ENCODE assay signal across 21 mouse cellular contexts in genomic region chr8:115709931-115710330, GRCm38 (mm10). TPM values are rescaled to one million over a fixed set of nuclear protein-coding genes. Genes with fewer than 3 reads are reported as not detected.
DNase-seq lines count a peak whose midpoint lies in the region; ATAC-seq and TF ChIP-seq lines count a peak whose summit lies in the region.
"Had no signal": no experiment of that assay in that cellular context is flagged by ENCODE, and none has a peak within 500 bp of the region (broad histone marks: within the 10 kb centered on the region; RNA-seq: fewer than 3 reads in every experiment).

No protein-coding gene starts in this region.

- H3K27me3 ChIP-seq in limb, embryonic 14.5 days (ENCODE audit: control insufficient read depth, insufficient read depth, low read length): peaks cover 11% of the 10 kb centered on the region; the same call in 1 of the 2 replicates
- H3K27me3 ChIP-seq in limb, embryonic 10.5 days (ENCODE audit: low read depth, poor library complexity, severe bottlenecking): peaks cover 44% of the 10 kb centered on the region
- H3K27me3 ChIP-seq in neural tube, embryonic 15.5 days (replicated peaks): peaks cover 14% of the 10 kb centered on the region

- H3K4me2 ChIP-seq in limb, embryonic 14.5 days (replicated peaks; ENCODE audit: low read depth, low read length, severe bottlenecking): 0 out of 2 replicates have a peak overlapping the region, but pooled peaks have one; percentile 68
- H3K4me2 ChIP-seq in neural tube, embryonic 15.5 days: no peak overlapping the region

- no peak overlapping the region for H3K9ac ChIP-seq in limb, embryonic 14.5 days (ENCODE audit: low read depth, low read length, severe bottlenecking)
- no peak overlapping the region for H3K9ac ChIP-seq in neural tube, embryonic 15.5 days (replicated peaks)
- H3K9ac ChIP-seq: forebrain, embryonic 13.5 days; heart, embryonic 12.5 days; hindbrain, embryonic 15.5 days; limb, embryonic 13.5 days; liver, embryonic 12.5 days; liver, postnatal 0 days; midbrain, embryonic 12.5 days; neural tube, embryonic 13.5 days had no signal

- 55% methylated on average over 8 of the region's 8 CpGs for WGBS in limb, embryonic 14.5 days
- WGBS in limb, embryonic 10.5 days: 63% methylated on average over 8 of the region's 8 CpGs
- 69% methylated on average over 8 of the region's 8 CpGs for WGBS in neural tube, embryonic 15.5 days

- peak; percentile 79 for DNase-seq in heart, adult 11 months
- no peak for DNase-seq in heart, postnatal 14 days
- no peak for DNase-seq in limb, embryonic 14.5 days (ENCODE audit: low spot score)
- DNase-seq in limb, embryonic 10.5 days (ENCODE audit: low spot score): no peak
- peak; percentile 59 to 65 for DNase-seq in kidney, postnatal 25 days
- DNase-seq in right cerebral cortex, postnatal 10 days (ENCODE audit: low spot score in 2 of 2): no peak

- intact Hi-C loops in heart, postnatal 14 days (cut with DNase I): loop anchor here (2.0 to 10.0 kb wide), 10 partner anchors 307 to 1258 kb away; no protein-coding TSS in a partner anchor

- no peak for TF ChIP-seq POLR2A in limb, embryonic 14.5 days (IDR thresholded peaks at IDR 0.05; ENCODE audit: borderline replicate concordance, extremely low read depth, insufficient read depth, insufficient read length)

- H3K9me3 ChIP-seq in limb, embryonic 14.5 days (ENCODE audit: control insufficient read depth, low read length): no peaks in the 10 kb centered on the region
- H3K9me3 ChIP-seq in limb, embryonic 10.5 days (replicated peaks): no peaks in the 10 kb centered on the region
- no peaks in the 10 kb centered on the region for H3K9me3 ChIP-seq in neural tube, embryonic 15.5 days (replicated peaks)
- H3K9me3 ChIP-seq: forebrain, embryonic 13.5 days; heart, embryonic 12.5 days; hindbrain, embryonic 15.5 days; limb, embryonic 13.5 days; liver, embryonic 12.5 days; megakaryocyte, embryonic 14.5 days; midbrain, embryonic 12.5 days; neural tube, embryonic 13.5 days had no signal

- peaks cover 14% of the 10 kb centered on the region for H3K4me1 ChIP-seq in limb, embryonic 14.5 days (ENCODE audit: control insufficient read depth, insufficient read depth, low read length)
- peaks cover 37% of the 10 kb centered on the region for H3K4me1 ChIP-seq in limb, embryonic 10.5 days
- H3K4me1 ChIP-seq in neural tube, embryonic 15.5 days: peaks cover 51% of the 10 kb centered on the region

- no peak overlapping the region for H3K27ac ChIP-seq in limb, embryonic 14.5 days (replicated peaks; ENCODE audit: low read depth, low read length)
- no peak overlapping the region for H3K27ac ChIP-seq in limb, embryonic 10.5 days
- H3K27ac ChIP-seq in neural tube, embryonic 15.5 days (replicated peaks): no peak overlapping the region
- H3K27ac ChIP-seq: forebrain, embryonic 13.5 days; heart, adult 2 months; hindbrain, embryonic 15.5 days; layer of hippocampus, adult 2 months; left cerebral cortex, adult 2 months; limb, embryonic 13.5 days; liver, embryonic 12.5 days; midbrain, embryonic 12.5 days; neural tube, embryonic 13.5 days had no signal

- H3K36me3 ChIP-seq in limb, embryonic 14.5 days (ENCODE audit: control insufficient read depth, insufficient read depth, low read length): no peaks in the 10 kb centered on the region
- H3K36me3 ChIP-seq in limb, embryonic 10.5 days: no peaks in the 10 kb centered on the region
- no peaks in the 10 kb centered on the region for H3K36me3 ChIP-seq in neural tube, embryonic 15.5 days
- H3K36me3 ChIP-seq: G1E; heart, embryonic 12.5 days; hindbrain, embryonic 15.5 days; limb, embryonic 13.5 days; liver, embryonic 12.5 days; midbrain, embryonic 12.5 days; neural tube, embryonic 13.5 days had no signal

- no peak overlapping the region for H3K4me3 ChIP-seq in limb, embryonic 14.5 days (replicated peaks; ENCODE audit: low read length)
- H3K4me3 ChIP-seq in limb, embryonic 10.5 days: no peak overlapping the region
- no peak overlapping the region for H3K4me3 ChIP-seq in neural tube, embryonic 15.5 days (replicated peaks)
- H3K4me3 ChIP-seq: forebrain, embryonic 13.5 days; liver, embryonic 12.5 days; megakaryocyte, embryonic 14.5 days; midbrain, embryonic 12.5 days had no signal

- ATAC-seq in limb, embryonic 14.5 days (ENCODE audit: low FRiP score, low read depth): no peak
- ATAC-seq in neural tube, embryonic 15.5 days (ENCODE audit: low FRiP score): no peak
- ATAC-seq: forebrain, embryonic 13.5 days; inflammation-experienced regulatory T-cells, adult 6 months; liver, embryonic 12.5 days; liver, postnatal 0 days had no signal

RNA-seq across cellular contexts. Expression of gene Maf, which starts 2.3 kb away (rescaled TPM):
- 10 to 100 TPM in 1 of 2 experiments, 1 to 10 TPM in 1; 8.2 to 11.0 TPM for total RNA-seq in heart, postnatal 14 days (2021)
- polyA plus RNA-seq in limb, embryonic 14.5 days (2012; rRNA removed): 16.9 and 17.8 TPM in 2 replicates
- polyA plus RNA-seq in limb, embryonic 14.5 days (2014; fragmentation: Nextera tagmentation; extraction: Ambion mirVana): 11.6 and 12.4 TPM in 2 replicates
- polyA plus RNA-seq in limb, embryonic 10.5 days (2016; fragmentation: Nextera tagmentation; extraction: Ambion mirVana): 0.58 and 0.98 TPM in 2 replicates
- 11.7 and 12.8 TPM in 2 replicates for polyA plus RNA-seq in neural tube, embryonic 15.5 days (2015; fragmentation: Nextera tagmentation; extraction: Ambion mirVana)
- polyA plus RNA-seq: G1E had no signal

Comparison
In these comparisons a context has a peak if more than half of its experiments do, and no peak if none do; other contexts are left out.
1. DNase-seq: peak in heart, adult 11 months (single experiment) and kidney, postnatal 25 days (2 of 2); none in heart, postnatal 14 days (0 of 2), limb, embryonic 14.5 days (single experiment), limb, embryonic 10.5 days (single experiment) and right cerebral cortex, postnatal 10 days (0 of 2).